Mouse (Mus musculus): ENCODE measurements around the gene Sirt2. TPM values are rescaled to one million over a fixed set of nuclear protein-coding genes. Genes with fewer than 3 reads are reported as not detected.

The Sirt2 gene
- total and polyA plus RNA-seq, 2 experiments: 15.1 to 52.9 TPM

GRCm38 (mm10) chr7:28749935-28750334 lies 16.6 kb upstream of the Sirt2 start:
- Histone ChIP-seq H3K27me3 (ENCODE audit: control insufficient read depth, insufficient read depth, low read length) (no peaks in the 10 kb centered on the region), H3K4me3 (ENCODE audit: insufficient read depth, low read depth, low read length) (no peak overlapping the region), H3K4me1 (ENCODE audit: control insufficient read depth, insufficient read depth, low read length) (no peaks in the 10 kb centered on the region), H3K79me2 (ENCODE audit: control insufficient read depth, insufficient read depth, low read length) (no peaks in the 10 kb centered on the region), H3K27ac (replicated peaks; ENCODE audit: insufficient read depth, low read depth, low read length) (no peak overlapping the region), H3K36me3 (ENCODE audit: control insufficient read depth, insufficient read depth, low read length) (no peaks in the 10 kb centered on the region), H3K9ac (ENCODE audit: low read depth, low read length) (no peak overlapping the region)
- 96% methylated on average over 7 of the region's 7 CpGs for WGBS
- DNase-seq (ENCODE audit: extremely low read depth, low read depth, low spot score): no peak
- no peak for TF ChIP-seq POLR2A (IDR thresholded peaks at IDR 0.05; ENCODE audit: extremely low read depth, insufficient read depth, low read length)
- no peak for TF ChIP-seq CTCF (IDR thresholded peaks at IDR 0.05; ENCODE audit: low read depth, low read length)

- no peak within 1 kb of the TSS for H3K27ac ChIP-seq (replicated peaks; ENCODE audit: insufficient read depth, low read depth, low read length)
- WGBS: 4% methylated on average over 17 of the region's 17 CpGs
- H3K27me3 ChIP-seq (ENCODE audit: control insufficient read depth, insufficient read depth, low read length): no peaks in the 10 kb centered on the region
- no peaks in the 10 kb centered on the region for H3K4me1 ChIP-seq (ENCODE audit: control insufficient read depth, insufficient read depth, low read length)
- H3K79me2 ChIP-seq (ENCODE audit: control insufficient read depth, insufficient read depth, low read length): no peaks in the 10 kb centered on the region
- H3K4me3 ChIP-seq (ENCODE audit: insufficient read depth, low read depth, low read length): no peak within 1 kb of the TSS
- TF ChIP-seq CTCF (IDR thresholded peaks at IDR 0.05; ENCODE audit: low read depth, low read length): no peak
- TF ChIP-seq POLR2A (IDR thresholded peaks at IDR 0.05; ENCODE audit: extremely low read depth, insufficient read depth, low read length): no peak
- peaks cover 3% of the 10 kb centered on the region; the same call in 1 of the 2 replicates for H3K36me3 ChIP-seq (ENCODE audit: control insufficient read depth, insufficient read depth, low read length)
- no peak for DNase-seq (ENCODE audit: extremely low read depth, low read depth, low spot score)
- no peak within 1 kb of the TSS for H3K9ac ChIP-seq (ENCODE audit: low read depth, low read length)
Measured at GRCm38 (mm10) chr7:28756079-28756478, 10.5 kb upstream of the Sirt2 start, which contains the start of gene Ccer2. TSS of gene Ccer2 (plus strand) at chr7:28756174.

GRCm38 (mm10) chr7:28758623-28759022 lies 7.9 kb upstream of the Sirt2 start:
- peaks cover 3% of the 10 kb centered on the region; the same call in 1 of the 2 replicates for H3K36me3 ChIP-seq (ENCODE audit: control insufficient read depth, insufficient read depth, low read length)

GRCm38 (mm10) chr7:28761907-28762306 lies 4.6 kb upstream of the Sirt2 start:
- no peak overlapping the region for H3K4me3 ChIP-seq (ENCODE audit: insufficient read depth, low read depth, low read length)
- peaks cover 18% of the 10 kb centered on the region; the same call in 1 of the 2 replicates for H3K79me2 ChIP-seq (ENCODE audit: control insufficient read depth, insufficient read depth, low read length)
- no peaks in the 10 kb centered on the region for H3K27me3 ChIP-seq (ENCODE audit: control insufficient read depth, insufficient read depth, low read length)
- no peak overlapping the region for H3K27ac ChIP-seq (replicated peaks; ENCODE audit: insufficient read depth, low read depth, low read length)
- peak; percentile 82 for DNase-seq (ENCODE audit: extremely low read depth, low read depth, low spot score)
- no peak for TF ChIP-seq CTCF (IDR thresholded peaks at IDR 0.05; ENCODE audit: low read depth, low read length)
- TF ChIP-seq POLR2A (IDR thresholded peaks at IDR 0.05; ENCODE audit: extremely low read depth, insufficient read depth, low read length): no peak
- H3K9ac ChIP-seq (ENCODE audit: low read depth, low read length): no peak overlapping the region
- 22% methylated on average over 9 of the region's 9 CpGs for WGBS
- H3K4me1 ChIP-seq (ENCODE audit: control insufficient read depth, insufficient read depth, low read length): peaks cover 5% of the 10 kb centered on the region
- peaks cover 3% of the 10 kb centered on the region; the same call in 1 of the 2 replicates for H3K36me3 ChIP-seq (ENCODE audit: control insufficient read depth, insufficient read depth, low read length)

More at GRCm38 (mm10) chr7:28758623-28759022, 7.9 kb upstream of the Sirt2 start:
- no peak for TF ChIP-seq CTCF (IDR thresholded peaks at IDR 0.05; ENCODE audit: low read depth, low read length)
- no peak for TF ChIP-seq POLR2A (IDR thresholded peaks at IDR 0.05; ENCODE audit: extremely low read depth, insufficient read depth, low read length)
- Histone ChIP-seq H3K4me3 (ENCODE audit: insufficient read depth, low read depth, low read length) (no peak overlapping the region), H3K27ac (replicated peaks; ENCODE audit: insufficient read depth, low read depth, low read length) (no peak overlapping the region), H3K4me1 (ENCODE audit: control insufficient read depth, insufficient read depth, low read length) (no peaks in the 10 kb centered on the region), H3K79me2 (ENCODE audit: control insufficient read depth, insufficient read depth, low read length) (no peaks in the 10 kb centered on the region), H3K9ac (ENCODE audit: low read depth, low read length) (no peak overlapping the region), H3K27me3 (ENCODE audit: control insufficient read depth, insufficient read depth, low read length) (no peaks in the 10 kb centered on the region)
- DNase-seq (ENCODE audit: extremely low read depth, low read depth, low spot score): no peak
- 93% methylated on average over 13 of the region's 13 CpGs for WGBS

- no peak overlapping the region for H3K9ac ChIP-seq (ENCODE audit: low read depth, low read length)
- H3K4me3 ChIP-seq (ENCODE audit: insufficient read depth, low read depth, low read length): peak overlapping the region; percentile 99; the same call in 1 of the 2 replicates
- no peaks in the 10 kb centered on the region; the same call in 1 of the 2 replicates for H3K36me3 ChIP-seq (ENCODE audit: control insufficient read depth, insufficient read depth, low read length)
Measured at GRCm38 (mm10) chr7:28765211-28765610, 1.3 kb upstream of the Sirt2 start.

DNA sequence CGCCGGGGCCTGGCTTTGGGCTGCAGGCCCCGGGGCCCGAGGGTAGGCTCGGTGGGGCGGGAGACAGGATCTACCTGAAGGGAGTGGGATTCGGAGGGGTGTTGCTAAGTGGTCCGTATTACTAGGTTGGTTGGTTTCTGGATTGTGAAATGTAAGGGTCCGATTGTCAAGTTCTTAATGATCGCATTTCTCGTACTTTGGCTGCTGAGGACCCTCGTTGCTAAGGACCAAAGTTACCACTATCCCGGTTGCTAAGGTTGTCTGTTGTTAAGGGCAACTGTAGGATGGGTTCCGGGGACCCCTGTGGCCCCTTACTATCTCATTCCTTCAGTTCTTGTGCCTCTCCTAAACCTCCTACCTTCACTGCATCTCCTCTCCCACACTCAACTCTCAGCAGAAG lies 375 bp downstream of the Sirt2 start:
- Histone ChIP-seq H3K27me3 (ENCODE audit: control insufficient read depth, insufficient read depth, low read length) (no peaks in the 10 kb centered on the region), H3K27ac (replicated peaks; ENCODE audit: insufficient read depth, low read depth, low read length) (no peak overlapping the region), H3K4me1 (ENCODE audit: control insufficient read depth, insufficient read depth, low read length) (peaks cover 11% of the 10 kb centered on the region), H3K9ac (ENCODE audit: low read depth, low read length) (peak overlapping the region; percentile 73), H3K4me3 (ENCODE audit: insufficient read depth, low read depth, low read length) (peak overlapping the region; percentile 86), H3K36me3 (ENCODE audit: control insufficient read depth, insufficient read depth, low read length) (no peaks in the 10 kb centered on the region), H3K79me2 (ENCODE audit: control insufficient read depth, insufficient read depth, low read length) (peaks cover 35% of the 10 kb centered on the region; the same call in 1 of the 2 replicates)
- TF ChIP-seq CTCF (IDR thresholded peaks at IDR 0.05; ENCODE audit: low read depth, low read length): no peak
- no peak for TF ChIP-seq POLR2A (IDR thresholded peaks at IDR 0.05; ENCODE audit: extremely low read depth, insufficient read depth, low read length)
- peak; percentile 14 for DNase-seq (ENCODE audit: extremely low read depth, low read depth, low spot score)
- 6% methylated on average over 14 of the region's 14 CpGs for WGBS

More at GRCm38 (mm10) chr7:28765211-28765610, 1.3 kb upstream of the Sirt2 start:
- 55% methylated on average over 6 of the region's 6 CpGs for WGBS
- no peak overlapping the region for H3K27ac ChIP-seq (replicated peaks; ENCODE audit: insufficient read depth, low read depth, low read length)
- H3K4me1 ChIP-seq (ENCODE audit: control insufficient read depth, insufficient read depth, low read length): peaks cover 11% of the 10 kb centered on the region
- TF ChIP-seq POLR2A (IDR thresholded peaks at IDR 0.05; ENCODE audit: extremely low read depth, insufficient read depth, low read length) (no peak), CTCF (IDR thresholded peaks at IDR 0.05; ENCODE audit: low read depth, low read length) (no peak)
- peaks cover 28% of the 10 kb centered on the region; the same call in 1 of the 2 replicates for H3K79me2 ChIP-seq (ENCODE audit: control insufficient read depth, insufficient read depth, low read length)
- DNase-seq (ENCODE audit: extremely low read depth, low read depth, low spot score): no peak
- H3K27me3 ChIP-seq (ENCODE audit: control insufficient read depth, insufficient read depth, low read length): no peaks in the 10 kb centered on the region
